Mouse (Mus musculus): Measurements from ENCODE around the gene Tlr9. TPM values are rescaled to one million over a fixed set of nuclear protein-coding genes. Genes with fewer than 3 reads are reported as not detected.

Gene Tlr9
- polyA plus RNA-seq, 1 experiment from 2014 or later: not detected

DNA sequence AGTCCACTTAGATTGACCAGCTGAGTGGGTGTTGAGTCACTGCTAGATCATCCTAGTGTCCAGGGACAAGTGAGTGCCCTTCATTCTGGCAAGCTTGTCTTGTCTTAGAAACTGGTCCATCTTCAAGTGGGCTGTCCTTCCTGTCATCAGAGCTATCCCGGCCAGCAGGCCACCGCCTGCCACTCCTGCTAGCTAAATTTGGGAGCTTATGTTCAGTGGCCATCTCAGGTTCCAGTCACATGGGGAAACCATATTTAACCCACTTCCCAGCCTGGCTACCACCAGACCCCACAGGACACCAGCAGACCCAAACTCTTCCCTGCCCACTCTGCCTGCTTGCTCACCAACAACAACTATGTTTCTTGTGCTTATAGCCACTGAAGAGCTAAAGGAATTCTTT lies 15.9 kb upstream of the Tlr9 start:
- H3K4me3 ChIP-seq: no peak overlapping the region
- no peak overlapping the region for H3K9ac ChIP-seq (replicated peaks)
- 85% methylated on average over 2 of the region's 2 CpGs for WGBS
- H3K36me3 ChIP-seq: peaks cover 5% of the 10 kb centered on the region; the same call in 1 of the 2 replicates
- H3K4me1 ChIP-seq: peaks cover 34% of the 10 kb centered on the region
- no peaks in the 10 kb centered on the region for H3K9me3 ChIP-seq
- H3K27ac ChIP-seq (replicated peaks): no peak overlapping the region
- H3K27me3 ChIP-seq: no peaks in the 10 kb centered on the region
- no peak for ATAC-seq (replicated peaks)
- no peak overlapping the region for H3K4me2 ChIP-seq (replicated peaks)

DNA sequence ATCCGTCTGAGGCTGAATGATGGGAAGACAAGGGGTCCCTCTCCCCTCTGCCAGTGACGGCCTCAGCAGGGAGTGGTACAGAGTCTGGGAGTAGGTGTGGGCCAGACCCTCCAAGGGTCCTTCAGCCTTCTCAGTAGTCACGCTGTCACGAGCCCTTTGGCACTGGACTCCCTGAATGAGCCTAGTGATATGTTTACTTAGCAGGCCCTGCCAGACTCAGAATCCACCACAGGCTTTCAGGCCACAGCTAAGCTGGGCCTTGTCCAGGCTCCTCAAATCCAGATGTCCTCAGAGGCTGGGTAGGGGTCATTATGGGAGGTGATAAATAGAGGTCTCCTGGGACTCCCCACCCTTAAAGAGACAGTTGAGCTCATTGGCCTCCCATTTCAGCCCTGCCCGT lies 14.2 kb upstream of the Tlr9 start:
- Histone ChIP-seq H3K4me3 (no peak overlapping the region), H3K4me2 (replicated peaks) (no peak overlapping the region), H3K9me3 (no peaks in the 10 kb centered on the region), H3K4me1 (peaks cover 36% of the 10 kb centered on the region), H3K36me3 (peaks cover 14% of the 10 kb centered on the region), H3K9ac (replicated peaks) (no peak overlapping the region), H3K27me3 (no peaks in the 10 kb centered on the region), H3K27ac (replicated peaks) (no peak overlapping the region)
- no peak for ATAC-seq (replicated peaks)
- WGBS: 90% methylated on average over 5 of the region's 5 CpGs

DNA sequence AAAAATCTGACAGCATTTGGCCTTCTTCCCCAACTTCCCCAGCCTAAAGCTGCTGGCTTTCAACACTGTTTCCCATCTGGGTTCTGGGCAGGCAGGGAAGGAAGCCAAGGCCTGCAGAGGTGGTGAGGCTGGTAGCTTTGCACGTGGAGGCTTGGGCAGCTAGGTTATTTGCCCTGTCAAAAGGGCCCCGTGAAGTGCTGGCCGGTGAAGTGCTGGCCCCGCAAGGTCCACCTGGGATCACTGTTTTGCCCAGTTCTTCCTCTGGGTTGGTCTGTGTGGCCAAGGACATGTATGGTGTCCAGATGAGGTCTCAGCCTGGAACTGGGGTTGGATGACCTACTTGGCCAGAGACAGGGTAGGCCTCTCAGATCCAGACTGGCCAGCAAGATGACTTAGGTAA lies 12.4 kb upstream of the Tlr9 start:
- Histone ChIP-seq H3K27me3 (no peaks in the 10 kb centered on the region), H3K9ac (replicated peaks) (no peak overlapping the region), H3K4me1 (peaks cover 19% of the 10 kb centered on the region), H3K27ac (replicated peaks) (no peak overlapping the region), H3K36me3 (peaks cover 31% of the 10 kb centered on the region), H3K4me3 (no peak overlapping the region), H3K4me2 (replicated peaks) (no peak overlapping the region), H3K9me3 (no peaks in the 10 kb centered on the region)
- no peak for ATAC-seq (replicated peaks)
- WGBS: 87% methylated on average over 4 of the region's 4 CpGs

DNA sequence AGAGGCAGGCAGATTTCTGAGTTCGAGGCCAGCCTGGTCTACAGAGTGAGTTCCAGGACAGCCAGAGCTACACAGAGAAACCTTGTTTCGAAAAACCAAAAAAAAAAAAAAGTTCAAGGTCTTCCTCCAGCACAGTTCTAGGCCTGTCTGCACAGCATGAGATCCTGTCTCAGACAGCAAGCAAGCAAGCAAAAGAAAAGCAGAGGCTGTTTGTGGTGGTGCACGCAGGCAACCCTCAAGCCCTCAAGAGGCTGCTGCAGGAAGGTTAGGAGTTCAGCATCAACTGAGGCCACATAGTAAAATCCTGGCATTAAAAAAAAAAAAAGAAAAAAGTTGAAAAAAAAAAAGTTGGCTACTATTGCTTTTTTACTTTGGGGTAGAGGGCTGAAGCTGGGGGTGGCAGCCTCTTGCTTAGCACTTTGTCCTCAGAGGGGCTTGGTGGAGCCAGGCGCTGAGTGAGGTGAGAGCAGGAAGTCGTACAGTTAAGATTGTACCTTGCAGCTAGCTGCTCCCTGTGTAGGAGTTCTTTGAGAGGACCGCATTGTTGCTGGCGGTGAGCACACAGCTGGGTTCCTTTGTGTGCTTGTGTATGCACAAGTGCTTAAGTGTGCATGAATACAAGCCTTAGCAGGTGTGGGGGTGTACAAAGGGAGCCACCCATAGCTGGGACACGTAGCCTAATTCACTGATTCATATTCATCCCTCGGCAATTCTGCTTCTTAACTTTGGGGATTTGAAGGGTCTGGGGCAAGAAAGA lies 11.4 kb upstream of the Tlr9 start:
- WGBS: 25% methylated on average over 9 of the region's 9 CpGs
- Histone ChIP-seq H3K9me3 (no peaks in the 10 kb centered on the region), H3K4me2 (replicated peaks) (peak overlapping the region; percentile 54), H3K4me3 (0 out of 2 replicates have a peak overlapping the region, but pooled peaks have one; percentile 24), H3K9ac (replicated peaks) (peak overlapping the region; percentile 39), H3K4me1 (peaks cover 17% of the 10 kb centered on the region), H3K27me3 (no peaks in the 10 kb centered on the region), H3K27ac (replicated peaks) (peak overlapping the region; percentile 38; the same call in 1 of the 2 replicates), H3K36me3 (peaks cover 35% of the 10 kb centered on the region)
- ATAC-seq (replicated peaks): peak; percentile 7; the same call in 1 of the 2 replicates

DNA sequence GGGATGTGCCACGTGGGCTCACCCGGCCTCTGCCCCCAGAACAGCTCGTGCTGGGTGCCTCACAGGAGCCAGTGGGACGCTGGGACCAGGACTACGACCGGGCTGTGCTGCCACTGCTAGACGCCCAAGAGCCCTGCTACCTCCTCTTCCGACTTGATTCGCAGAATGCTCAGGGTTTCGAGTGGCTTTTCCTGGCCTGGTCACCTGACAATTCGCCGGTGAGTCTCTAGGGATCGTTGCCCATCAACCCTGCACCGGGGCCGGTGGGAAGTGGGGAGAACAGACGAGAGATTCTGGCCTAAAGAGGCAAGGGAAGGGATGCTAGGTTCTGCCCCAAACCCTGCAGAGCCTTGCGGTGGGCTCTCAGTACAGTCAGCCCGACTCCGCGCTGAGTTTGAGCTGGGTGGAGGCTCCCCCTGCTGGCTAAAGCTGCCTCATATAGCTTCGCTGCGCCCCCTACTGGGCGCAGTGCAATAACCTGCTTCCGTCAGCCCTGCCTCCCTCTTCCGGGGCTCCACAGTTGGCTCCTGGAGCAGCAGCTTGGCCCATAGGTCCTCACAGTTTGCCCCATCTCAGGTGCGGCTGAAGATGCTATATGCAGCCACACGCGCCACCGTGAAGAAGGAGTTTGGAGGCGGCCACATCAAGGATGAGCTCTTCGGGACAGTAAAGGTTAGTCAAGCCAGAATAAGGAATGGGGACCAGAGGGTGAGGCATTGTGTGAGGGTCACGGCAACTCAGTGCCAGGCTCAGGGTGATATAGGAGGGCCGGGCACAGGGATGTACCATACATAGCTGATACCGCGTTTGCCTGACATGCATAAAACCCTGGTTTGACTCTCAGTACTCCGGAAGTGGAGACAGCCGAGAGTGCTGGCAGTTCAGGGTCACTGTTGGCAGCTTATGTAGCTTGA lies 10.5 kb upstream of the Tlr9 start:
- WGBS: 17% methylated on average over 37 of the region's 37 CpGs
- H3K27me3 ChIP-seq: no peaks in the 10 kb centered on the region

DNA sequence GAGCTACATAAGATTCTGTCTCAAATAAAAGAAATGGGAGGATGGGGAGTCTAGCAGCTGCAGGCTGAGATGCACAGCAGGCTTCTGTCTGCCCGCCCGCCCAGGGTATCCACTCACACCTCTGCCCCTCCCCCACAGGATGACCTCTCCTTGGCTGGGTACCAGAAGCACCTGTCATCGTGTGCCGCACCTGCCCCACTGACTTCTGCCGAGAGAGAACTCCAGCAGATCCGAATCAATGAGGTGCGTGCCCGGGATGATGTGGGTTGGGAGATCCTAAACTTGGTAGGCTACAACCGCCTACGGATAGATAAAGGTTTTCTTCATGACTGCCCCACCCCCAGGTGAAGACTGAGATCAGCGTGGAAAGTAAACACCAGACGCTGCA lies 9.8 kb upstream of the Tlr9 start:
- Histone ChIP-seq H3K9me3 (no peaks in the 10 kb centered on the region), H3K4me2 (replicated peaks) (no peak overlapping the region), H3K27me3 (no peaks in the 10 kb centered on the region), H3K36me3 (peaks cover 35% of the 10 kb centered on the region), H3K27ac (replicated peaks) (no peak overlapping the region), H3K9ac (replicated peaks) (no peak overlapping the region), H3K4me3 (no peak overlapping the region), H3K4me1 (peaks cover 11% of the 10 kb centered on the region)
- WGBS: 83% methylated on average over 12 of the region's 12 CpGs
- ATAC-seq (replicated peaks): no peak

More for the DNA sequence above, 10.5 kb upstream of the Tlr9 start:
- peaks cover 13% of the 10 kb centered on the region for H3K4me1 ChIP-seq
- H3K4me2 ChIP-seq (replicated peaks): peak overlapping the region; percentile 54
- H3K36me3 ChIP-seq: peaks cover 35% of the 10 kb centered on the region
- H3K9ac ChIP-seq (replicated peaks): peak overlapping the region; percentile 39
- peak overlapping the region; percentile 24; the same call in 1 of the 2 replicates for H3K4me3 ChIP-seq
- H3K9me3 ChIP-seq: no peaks in the 10 kb centered on the region
- peak overlapping the region; percentile 38; the same call in 1 of the 2 replicates for H3K27ac ChIP-seq (replicated peaks)
- peak; percentile 87 for ATAC-seq (replicated peaks)

DNA sequence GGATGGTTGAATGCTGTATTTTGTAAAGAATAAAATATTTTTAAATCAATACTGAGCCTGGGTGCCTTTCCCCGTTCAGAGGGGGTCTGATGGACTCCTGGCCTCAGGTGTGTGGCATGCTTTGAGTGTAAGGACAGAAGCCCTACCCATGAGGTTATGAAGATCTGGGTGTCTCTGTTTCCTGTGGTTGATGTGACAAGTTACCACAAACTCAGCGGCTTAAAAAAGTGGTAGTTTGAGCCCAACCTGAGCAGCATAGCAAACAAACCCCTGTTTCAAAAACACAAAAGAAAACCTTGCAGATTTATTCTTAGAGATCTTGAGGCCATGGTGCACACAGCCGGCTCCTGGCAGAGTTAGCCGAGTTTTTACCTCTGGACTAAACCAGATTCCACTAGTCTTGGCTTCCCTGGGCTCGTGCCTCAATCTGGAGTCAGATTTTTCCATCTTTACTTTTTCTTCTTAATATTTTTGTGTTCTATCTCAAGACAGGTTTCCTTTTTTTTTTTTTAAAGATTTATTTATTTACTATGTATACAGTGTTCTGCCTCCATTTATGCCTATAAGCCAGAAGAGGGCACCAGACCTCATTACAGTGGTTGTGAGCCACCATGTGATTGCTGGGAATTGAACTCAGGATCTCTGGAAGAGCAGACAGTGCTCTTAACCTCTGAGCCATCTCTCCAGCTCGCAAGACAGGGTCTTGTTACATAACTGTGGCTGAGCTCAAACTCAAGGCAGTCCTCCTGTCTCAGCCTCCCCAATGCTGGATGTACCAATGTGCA lies 6.9 kb upstream of the Tlr9 start:
- H3K27me3 ChIP-seq: no peaks in the 10 kb centered on the region
- no peaks in the 10 kb centered on the region for H3K9me3 ChIP-seq
- H3K4me1 ChIP-seq: peaks cover 11% of the 10 kb centered on the region
- WGBS: 82% methylated on average over 6 of the region's 6 CpGs
- H3K4me3 ChIP-seq: no peak overlapping the region
- H3K9ac ChIP-seq (replicated peaks): no peak overlapping the region
- H3K36me3 ChIP-seq: peaks cover 31% of the 10 kb centered on the region
- ATAC-seq (replicated peaks): no peak
- H3K27ac ChIP-seq (replicated peaks): no peak overlapping the region
- H3K4me2 ChIP-seq (replicated peaks): no peak overlapping the region

DNA sequence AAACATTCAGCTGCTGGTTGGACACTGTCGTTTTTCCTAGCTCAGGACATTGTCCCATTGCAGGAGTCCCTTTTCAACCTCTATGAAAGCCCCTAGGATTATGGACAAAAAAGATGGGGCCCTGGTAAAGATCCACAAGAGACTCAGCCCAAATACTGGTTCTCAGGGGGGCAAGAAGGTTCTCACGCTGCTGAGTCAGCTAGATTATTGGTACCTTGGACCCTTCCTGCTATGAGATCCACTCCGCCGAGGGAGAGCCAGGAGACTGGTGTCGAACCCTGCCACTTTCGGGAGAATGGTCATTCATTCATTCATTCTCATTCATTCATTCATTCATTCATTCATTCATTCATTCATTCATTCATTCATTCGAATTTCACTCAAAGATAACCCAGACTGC lies 5.4 kb upstream of the Tlr9 start:
- no peak overlapping the region for H3K4me3 ChIP-seq
- H3K27ac ChIP-seq (replicated peaks): no peak overlapping the region
- peaks cover 31% of the 10 kb centered on the region for H3K36me3 ChIP-seq
- H3K9ac ChIP-seq (replicated peaks): no peak overlapping the region
- ATAC-seq (replicated peaks): no peak
- 86% methylated on average over 7 of the region's 7 CpGs for whole genome bisulfite sequencing
- H3K4me1 ChIP-seq: peaks cover 3% of the 10 kb centered on the region
- H3K27me3 ChIP-seq: no peaks in the 10 kb centered on the region
- H3K4me2 ChIP-seq (replicated peaks): no peak overlapping the region
- no peaks in the 10 kb centered on the region for H3K9me3 ChIP-seq

DNA sequence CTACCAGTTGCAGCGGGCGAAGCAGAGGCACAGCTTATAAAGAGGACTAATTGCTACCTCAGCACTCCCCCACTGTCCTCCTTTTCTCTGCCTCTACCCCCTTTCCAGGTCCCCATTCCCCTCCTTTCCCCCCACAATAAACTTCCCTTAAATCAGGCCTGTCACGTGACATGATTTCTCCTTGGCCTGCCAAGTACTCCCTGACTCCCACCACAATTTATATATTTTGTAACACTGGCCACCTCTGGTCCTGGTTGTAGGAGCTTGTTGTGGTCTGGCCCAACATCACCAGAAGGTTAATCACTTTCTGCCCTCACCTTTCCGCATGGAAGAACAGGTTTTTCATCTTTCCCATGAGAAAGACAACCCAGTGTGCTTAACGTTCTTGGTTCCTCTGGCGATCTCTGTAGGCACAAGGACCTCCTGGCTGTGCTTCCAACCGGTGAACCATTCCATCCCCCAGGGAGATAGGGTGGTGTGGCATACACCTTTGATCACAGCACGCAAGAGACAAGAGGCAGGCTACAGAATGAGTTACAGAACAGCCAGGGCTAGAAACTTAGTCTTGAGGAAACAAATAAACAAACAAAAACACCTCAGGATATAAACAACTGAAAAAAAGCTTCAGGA lies 1.4 kb upstream of the Tlr9 start:
- no peaks in the 10 kb centered on the region for H3K9me3 ChIP-seq
- H3K27me3 ChIP-seq: no peaks in the 10 kb centered on the region
- peaks cover 4% of the 10 kb centered on the region; the same call in 1 of the 2 replicates for H3K4me1 ChIP-seq
- H3K9ac ChIP-seq (replicated peaks): no peak overlapping the region
- H3K36me3 ChIP-seq: no peaks in the 10 kb centered on the region
- no peak overlapping the region for H3K27ac ChIP-seq (replicated peaks)
- H3K4me2 ChIP-seq (replicated peaks): no peak overlapping the region
- no peak for ATAC-seq (replicated peaks)
- H3K4me3 ChIP-seq: no peak overlapping the region
- WGBS: 79% methylated on average over 8 of the region's 8 CpGs

DNA sequence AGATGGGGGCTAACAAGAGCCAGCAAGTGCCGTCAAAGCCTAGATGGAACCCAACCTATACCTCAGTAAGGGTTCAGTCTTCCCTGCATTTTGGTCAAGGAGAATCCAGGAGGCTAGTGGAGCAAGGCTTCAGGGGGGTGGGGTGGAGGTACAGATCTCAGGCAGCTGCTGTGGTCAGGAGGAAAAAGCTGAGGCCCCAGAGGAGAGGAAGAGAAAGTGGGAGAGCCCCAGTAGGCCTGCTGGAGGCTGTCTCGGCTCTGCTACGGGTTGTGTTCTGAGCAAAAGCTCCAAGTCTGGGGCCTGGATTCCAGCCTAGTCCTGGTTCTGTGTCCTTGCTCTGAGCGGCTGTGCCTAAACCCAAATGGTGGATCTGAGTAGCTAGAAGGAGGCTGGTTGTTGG lies 596 bp downstream of the Tlr9 start:
- no peak overlapping the region for H3K4me3 ChIP-seq
- H3K27ac ChIP-seq (replicated peaks): no peak overlapping the region
- H3K27me3 ChIP-seq: no peaks in the 10 kb centered on the region
- H3K9ac ChIP-seq (replicated peaks): no peak overlapping the region
- ATAC-seq (replicated peaks): no peak
- H3K9me3 ChIP-seq: no peaks in the 10 kb centered on the region
- 91% methylated on average over 4 of the region's 4 CpGs for WGBS
- no peak overlapping the region for H3K4me2 ChIP-seq (replicated peaks)
- peaks cover 9% of the 10 kb centered on the region; the same call in 1 of the 2 replicates for H3K4me1 ChIP-seq
- H3K36me3 ChIP-seq: no peaks in the 10 kb centered on the region

DNA sequence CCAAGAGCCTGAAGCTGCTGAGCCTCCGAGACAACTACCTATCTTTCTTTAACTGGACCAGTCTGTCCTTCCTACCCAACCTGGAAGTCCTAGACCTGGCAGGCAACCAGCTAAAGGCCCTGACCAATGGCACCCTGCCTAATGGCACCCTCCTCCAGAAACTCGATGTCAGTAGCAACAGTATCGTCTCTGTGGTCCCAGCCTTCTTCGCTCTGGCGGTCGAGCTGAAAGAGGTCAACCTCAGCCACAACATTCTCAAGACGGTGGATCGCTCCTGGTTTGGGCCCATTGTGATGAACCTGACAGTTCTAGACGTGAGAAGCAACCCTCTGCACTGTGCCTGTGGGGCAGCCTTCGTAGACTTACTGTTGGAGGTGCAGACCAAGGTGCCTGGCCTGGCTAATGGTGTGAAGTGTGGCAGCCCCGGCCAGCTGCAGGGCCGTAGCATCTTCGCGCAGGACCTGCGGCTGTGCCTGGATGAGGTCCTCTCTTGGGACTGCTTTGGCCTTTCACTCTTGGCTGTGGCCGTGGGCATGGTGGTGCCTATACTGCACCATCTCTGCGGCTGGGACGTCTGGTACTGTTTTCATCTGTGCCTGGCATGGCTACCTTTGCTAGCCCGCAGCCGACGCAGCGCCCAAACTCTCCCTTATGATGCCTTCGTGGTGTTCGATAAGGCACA lies 3.2 kb downstream of the Tlr9 start:
- Histone ChIP-seq H3K27ac (replicated peaks) (no peak overlapping the region; the same call in 1 of the 2 replicates), H3K9ac (replicated peaks) (peak overlapping the region; percentile 46), H3K27me3 (no peaks in the 10 kb centered on the region), H3K36me3 (no peaks in the 10 kb centered on the region), H3K9me3 (no peaks in the 10 kb centered on the region), H3K4me2 (replicated peaks) (peak overlapping the region; percentile 70), H3K4me3 (peak overlapping the region; percentile 37), H3K4me1 (peaks cover 9% of the 10 kb centered on the region; the same call in 1 of the 2 replicates)
- WGBS: 63% methylated on average over 24 of the region's 24 CpGs
- peak; percentile 20; the same call in 1 of the 2 replicates for ATAC-seq (replicated peaks)
